10 mouse cellular contexts compared by ENCODE assay signal in genomic region chr10:25434358-25435044, GRCm38 (mm10).
DNase-seq lines count a peak whose midpoint lies in the region; ATAC-seq and TF ChIP-seq lines count a peak whose summit lies in the region.
"Had no signal": no experiment of that assay in that cellular context is flagged by ENCODE, and none has a peak within 500 bp of the region (broad histone marks: within the 10 kb centered on the region; RNA-seq: fewer than 3 reads in every experiment).

No protein-coding gene starts in this region.

- no peaks in the 10 kb centered on the region for H3K36me3 ChIP-seq in heart, embryonic 15.5 days
- no peaks in the 10 kb centered on the region for H3K36me3 ChIP-seq in splenic B cell, adult 2 months (ENCODE audit: control insufficient read depth, insufficient read depth, low read length, poor library complexity, severe bottlenecking)
- no peaks in the 10 kb centered on the region for H3K36me3 ChIP-seq in thymus, adult 2 months (ENCODE audit: control insufficient read depth, insufficient read depth, low read length)
- H3K36me3 ChIP-seq in forebrain, embryonic 16.5 days (ENCODE audit: control insufficient read depth, insufficient read depth), result no peaks in the 10 kb centered on the region

- H3K4me2 ChIP-seq in heart, embryonic 15.5 days, result peak overlapping the region; percentile 16; the same call in 1 of the 2 replicates
- no peak overlapping the region for H3K4me2 ChIP-seq in forebrain, embryonic 16.5 days (ENCODE audit: low read length)

- TF ChIP-seq POLR2A in thymus, adult 2 months (IDR thresholded peaks at IDR 0.05; ENCODE audit: control insufficient read depth, extremely low read depth, insufficient read depth, low read length, poor library complexity), result no peak

- DNase-seq in layer of hippocampus, adult 9-11 months, result peak; percentile 58
- no peak for DNase-seq in layer of hippocampus, adult 9-10 months (ENCODE audit: low spot score)
- peak; percentile 17 for DNase-seq in liver
- peak; percentile 44 for DNase-seq in splenic B cell, adult 2 months (ENCODE audit: low read depth, low spot score)
- no peak for DNase-seq in right cerebral cortex, adult 18-20 months
- DNase-seq in thymus, adult 2 months, result no peak
- DNase-seq: thymus, postnatal 25 days had no signal

- TF ChIP-seq CTCF in thymus, adult 2 months (IDR thresholded peaks at IDR 0.05; ENCODE audit: borderline replicate concordance, control insufficient read depth, extremely low read depth, insufficient read depth, low read length, poor library complexity), result no peak

- peak overlapping the region; percentile 82 for H3K27ac ChIP-seq in heart, embryonic 15.5 days
- no peak overlapping the region for H3K27ac ChIP-seq in thymus, adult 2 months (ENCODE audit: control insufficient read depth, insufficient read depth, low read length)
- no peak overlapping the region for H3K27ac ChIP-seq in forebrain, embryonic 16.5 days (ENCODE audit: low read length)
- H3K27ac ChIP-seq: liver, embryonic 14.5 days had no signal

- H3K9ac ChIP-seq in heart, embryonic 15.5 days, result no peak overlapping the region
- no peak overlapping the region for H3K9ac ChIP-seq in forebrain, embryonic 16.5 days (replicated peaks; ENCODE audit: low read depth, low read length)
- H3K9ac ChIP-seq: liver, embryonic 14.5 days had no signal

- WGBS in heart, embryonic 15.5 days, result 26% methylated on average over 13 of the region's 13 CpGs
- 36% methylated on average over 13 of the region's 13 CpGs for whole genome bisulfite sequencing in thymus, adult 2 months
- WGBS in forebrain, embryonic 16.5 days, result 83% methylated on average over 13 of the region's 13 CpGs

- H3K4me3 ChIP-seq in heart, embryonic 15.5 days, result no peak overlapping the region
- no peak overlapping the region for H3K4me3 ChIP-seq in thymus, adult 2 months (ENCODE audit: control insufficient read depth, insufficient read depth, low read length)
- H3K4me3 ChIP-seq in forebrain, embryonic 16.5 days (replicated peaks; ENCODE audit: low read length), result no peak overlapping the region

- H3K4me1 ChIP-seq in heart, embryonic 15.5 days (replicated peaks), result peaks cover 52% of the 10 kb centered on the region
- H3K4me1 ChIP-seq in thymus, adult 2 months (replicated peaks; ENCODE audit: control insufficient read depth, insufficient read depth, low read length), result peaks cover 15% of the 10 kb centered on the region
- H3K4me1 ChIP-seq in forebrain, embryonic 16.5 days (replicated peaks; ENCODE audit: control insufficient read depth, insufficient read depth, low read length), result no peaks in the 10 kb centered on the region

- no peaks in the 10 kb centered on the region for H3K27me3 ChIP-seq in heart, embryonic 15.5 days
- H3K27me3 ChIP-seq in splenic B cell, adult 2 months (ENCODE audit: control insufficient read depth, insufficient read depth, low read length, poor library complexity, severe bottlenecking), result no peaks in the 10 kb centered on the region
- H3K27me3 ChIP-seq in thymus, adult 2 months (ENCODE audit: control insufficient read depth, insufficient read depth, low read length), result no peaks in the 10 kb centered on the region
- H3K27me3 ChIP-seq in forebrain, embryonic 16.5 days (replicated peaks; ENCODE audit: control insufficient read depth, insufficient read depth, low read length), result no peaks in the 10 kb centered on the region

- H3K9me3 ChIP-seq in heart, embryonic 15.5 days (replicated peaks), result no peaks in the 10 kb centered on the region
- H3K9me3 ChIP-seq in forebrain, embryonic 16.5 days (ENCODE audit: control insufficient read depth, low read length), result no peaks in the 10 kb centered on the region

- ATAC-seq in heart, embryonic 15.5 days (replicated peaks; ENCODE audit: insufficient number of reproducible peaks, insufficient read depth, low FRiP score, low read depth), result no peak
- no peak for ATAC-seq in forebrain, embryonic 16.5 days

Comparison
In these comparisons a context has a peak if more than half of its experiments do, and no peak if none do; other contexts are left out.
1. DNase-seq: peak in layer of hippocampus, adult 9-11 months (single experiment), liver (single experiment) and splenic B cell, adult 2 months (single experiment); none in layer of hippocampus, adult 9-10 months (single experiment), right cerebral cortex, adult 18-20 months (single experiment) and thymus, adult 2 months (single experiment).